22 mouse cellular contexts compared by ENCODE assay signal in genomic region chr10:125371451-125371850, GRCm38 (mm10). TPM values are rescaled to one million over a fixed set of nuclear protein-coding genes. Genes with fewer than 3 reads are reported as not detected.
DNase-seq lines count a peak whose midpoint lies in the region; ATAC-seq and TF ChIP-seq lines count a peak whose summit lies in the region.
"Had no signal": no experiment of that assay in that cellular context is flagged by ENCODE, and none has a peak within 500 bp of the region (broad histone marks: within the 10 kb centered on the region; RNA-seq: fewer than 3 reads in every experiment).

No protein-coding gene starts in this region.

- WGBS in heart, embryonic 10.5 days: 72% methylated on average over 11 of the region's 11 CpGs
- WGBS in forebrain, embryonic 16.5 days: 45% methylated on average over 11 of the region's 11 CpGs

- H3K4me1 ChIP-seq in heart, embryonic 10.5 days: no peaks in the 10 kb centered on the region
- peaks cover 4% of the 10 kb centered on the region for H3K4me1 ChIP-seq in forebrain, embryonic 16.5 days (replicated peaks; ENCODE audit: control insufficient read depth, insufficient read depth, low read length)
- H3K4me1 ChIP-seq: limb, embryonic 10.5 days; neural tube, embryonic 15.5 days had no signal

- DNase-seq in heart, adult 11 months: peak; percentile 90
- DNase-seq in heart, embryonic 10.5 days (ENCODE audit: low spot score): no peak
- no peak for DNase-seq in layer of hippocampus, adult 2 months (ENCODE audit: low spot score in 2 of 2)
- DNase-seq in layer of hippocampus, postnatal 10 days (ENCODE audit: low spot score in 2 of 2): no peak
- DNase-seq in brain, embryonic 14.5 days (ENCODE audit: low read depth): peak; percentile 72
- no peak for DNase-seq in cerebellum, adult 11-12 months
- DNase-seq: adrenal gland, adult 2 months; cerebellum, adult 2 months; gastrocnemius, postnatal 14 days; kidney, adult 2 months; kidney, postnatal 10 days; liver; liver, postnatal 0 days; lung, postnatal 36 days; right cerebral cortex, adult 18-20 months; right cerebral cortex, postnatal 4 days; thymus, postnatal 14 days had no signal

- H3K9ac ChIP-seq in forebrain, embryonic 16.5 days (replicated peaks; ENCODE audit: low read depth, low read length): no peak overlapping the region
- H3K9ac ChIP-seq: liver, postnatal 0 days; neural tube, embryonic 15.5 days had no signal

- no peak for TF ChIP-seq POLR2A in brain, embryonic 14.5 days (IDR thresholded peaks at IDR 0.05; ENCODE audit: borderline replicate concordance, extremely low read depth, insufficient read depth, insufficient read length, poor library complexity, severe bottlenecking)

- H3K27ac ChIP-seq in heart, embryonic 10.5 days: no peak overlapping the region
- H3K27ac ChIP-seq in layer of hippocampus, adult 2 months: peak overlapping the region; percentile 16; the same call in 1 of the 2 replicates
- no peak overlapping the region for H3K27ac ChIP-seq in forebrain, embryonic 16.5 days (ENCODE audit: low read length)
- H3K27ac ChIP-seq: limb, embryonic 10.5 days; neural tube, embryonic 15.5 days had no signal

- no peaks in the 10 kb centered on the region for H3K27me3 ChIP-seq in heart, embryonic 10.5 days (ENCODE audit: insufficient read depth, poor library complexity, severe bottlenecking)
- H3K27me3 ChIP-seq in forebrain, embryonic 16.5 days (replicated peaks; ENCODE audit: control insufficient read depth, insufficient read depth, low read length): no peaks in the 10 kb centered on the region
- H3K27me3 ChIP-seq: neural tube, embryonic 15.5 days had no signal

- no peaks in the 10 kb centered on the region for H3K36me3 ChIP-seq in heart, embryonic 10.5 days
- H3K36me3 ChIP-seq in forebrain, embryonic 16.5 days (ENCODE audit: control insufficient read depth, insufficient read depth): no peaks in the 10 kb centered on the region
- H3K36me3 ChIP-seq: limb, embryonic 10.5 days; neural tube, embryonic 15.5 days had no signal

- no peak overlapping the region for H3K4me2 ChIP-seq in forebrain, embryonic 16.5 days (ENCODE audit: low read length)
- H3K4me2 ChIP-seq: midbrain, embryonic 11.5 days; neural tube, embryonic 15.5 days had no signal

- no peak for TF ChIP-seq CTCF in layer of hippocampus, adult 2 months (conservative IDR thresholded peaks at IDR 0.05)
- no peak for TF ChIP-seq CTCF in brain, embryonic 14.5 days (IDR thresholded peaks at IDR 0.05; ENCODE audit: borderline replicate concordance, extremely low read depth, insufficient read depth, insufficient read length)

- ATAC-seq in forebrain, embryonic 16.5 days: peak; percentile 68
- ATAC-seq: liver, postnatal 0 days had no signal

- no peaks in the 10 kb centered on the region for H3K9me3 ChIP-seq in heart, embryonic 10.5 days
- no peaks in the 10 kb centered on the region for H3K9me3 ChIP-seq in forebrain, embryonic 16.5 days (ENCODE audit: control insufficient read depth, low read length)
- H3K9me3 ChIP-seq: limb, embryonic 10.5 days; neural tube, embryonic 15.5 days had no signal

- H3K4me3 ChIP-seq in heart, embryonic 10.5 days: no peak overlapping the region
- no peak overlapping the region for H3K4me3 ChIP-seq in layer of hippocampus, adult 2 months
- no peak overlapping the region for H3K4me3 ChIP-seq in forebrain, embryonic 16.5 days (replicated peaks; ENCODE audit: low read length)
- H3K4me3 ChIP-seq: limb, embryonic 10.5 days; neural tube, embryonic 15.5 days had no signal

RNA-seq across cellular contexts. Expression of gene Slc16a7, which starts 17.8 kb away (rescaled TPM):
- 4.6 TPM in 2 replicates for polyA plus RNA-seq in heart, embryonic 10.5 days (2016; fragmentation: Nextera tagmentation; extraction: Ambion mirVana)
- total RNA-seq in layer of hippocampus, adult 2 months (2021): 10 to 100 TPM; 40.7 to 44.9 TPM
- 10 to 100 TPM; 76.8 to 80.9 TPM for total RNA-seq in layer of hippocampus, postnatal 10 days (2021)
- polyA plus RNA-seq in brain, embryonic 14.5 days (2012; rRNA removed): 8.5 and 10.0 TPM in 2 replicates
- 9.3 and 10.2 TPM in 2 replicates for polyA plus RNA-seq in forebrain, embryonic 16.5 days (2015; fragmentation: Nextera tagmentation; extraction: Ambion mirVana)
- total RNA-seq: MEL had no signal

Comparison
In these comparisons a context has a peak if more than half of its experiments do, and no peak if none do; other contexts are left out.
1. DNase-seq: peak in heart, adult 11 months (single experiment) and brain, embryonic 14.5 days (single experiment); none in heart, embryonic 10.5 days (single experiment), layer of hippocampus, adult 2 months (0 of 2), layer of hippocampus, postnatal 10 days (0 of 2) and cerebellum, adult 11-12 months (single experiment).